Mouse (Mus musculus): ENCODE measurements at regions not wholly inside any gene's neighbourhood (a gene's known extent, or its start where the extent isn't known, plus 50 kb on each side); places are given as distances from the start of the nearest gene placed in this dataset.

DNA sequence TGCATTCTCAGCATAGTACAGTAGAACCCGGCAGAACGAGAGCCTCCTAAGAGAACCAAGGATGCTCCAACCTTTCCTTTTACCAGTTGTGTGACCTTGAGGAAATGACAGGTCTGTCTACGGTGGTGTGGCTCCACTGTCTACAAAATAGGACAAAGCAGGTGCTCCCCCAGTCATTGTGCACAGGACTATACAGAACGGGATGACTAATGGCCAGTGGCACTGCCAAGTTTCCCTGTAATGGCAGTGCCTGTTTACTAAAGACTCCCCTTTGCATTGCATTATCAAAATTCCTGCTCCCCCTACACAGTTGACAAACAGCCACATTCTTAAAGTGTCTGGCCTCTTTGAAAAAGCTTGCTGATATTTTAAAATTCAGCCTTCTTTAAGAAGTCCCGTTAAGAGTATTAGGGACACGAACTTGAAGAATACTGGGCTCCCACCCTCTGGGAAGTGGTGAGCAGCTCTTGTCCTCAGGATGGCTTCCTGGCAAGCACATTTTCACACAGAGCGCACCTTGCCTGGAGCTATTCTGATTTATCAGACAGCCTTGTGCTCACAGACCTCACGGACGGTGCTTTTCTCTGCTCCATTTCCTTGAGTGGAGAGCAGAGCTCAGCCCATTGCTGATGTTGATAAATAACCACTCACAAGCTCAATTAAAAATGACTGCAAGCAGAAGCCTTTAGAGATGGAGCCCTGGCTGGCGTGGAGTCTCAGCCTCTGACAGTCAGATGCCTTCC lies 352.3 kb upstream of the Myt1l start:
- 69% methylated on average over 10 of the region's 10 CpGs for WGBS
- DNase-seq (ENCODE audit: low read depth, low spot score) = no peak

DNA sequence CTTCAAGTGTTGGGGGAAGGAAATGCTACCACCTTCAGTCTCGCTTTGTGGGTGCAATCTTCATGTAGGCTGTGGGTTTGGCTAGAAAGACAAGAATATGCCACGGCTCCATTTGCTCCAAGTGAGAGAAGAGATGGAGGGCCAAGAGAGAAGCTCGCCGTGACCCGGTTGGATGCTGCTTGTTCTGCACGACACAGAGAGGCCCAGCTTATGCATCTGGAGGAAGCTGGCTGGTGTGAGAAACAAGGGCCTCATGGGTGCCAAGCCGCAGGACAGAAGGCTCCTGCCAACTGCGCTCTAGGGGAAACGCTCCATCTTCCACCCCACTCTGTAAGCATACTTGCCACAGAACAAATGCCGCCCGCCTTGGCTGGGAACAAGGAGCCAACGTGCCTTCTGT lies 351.0 kb upstream of the Myt1l start:
- DNase-seq (ENCODE audit: low read depth, low spot score) = no peak
- WGBS = 85% methylated on average over 12 of the region's 12 CpGs

DNA sequence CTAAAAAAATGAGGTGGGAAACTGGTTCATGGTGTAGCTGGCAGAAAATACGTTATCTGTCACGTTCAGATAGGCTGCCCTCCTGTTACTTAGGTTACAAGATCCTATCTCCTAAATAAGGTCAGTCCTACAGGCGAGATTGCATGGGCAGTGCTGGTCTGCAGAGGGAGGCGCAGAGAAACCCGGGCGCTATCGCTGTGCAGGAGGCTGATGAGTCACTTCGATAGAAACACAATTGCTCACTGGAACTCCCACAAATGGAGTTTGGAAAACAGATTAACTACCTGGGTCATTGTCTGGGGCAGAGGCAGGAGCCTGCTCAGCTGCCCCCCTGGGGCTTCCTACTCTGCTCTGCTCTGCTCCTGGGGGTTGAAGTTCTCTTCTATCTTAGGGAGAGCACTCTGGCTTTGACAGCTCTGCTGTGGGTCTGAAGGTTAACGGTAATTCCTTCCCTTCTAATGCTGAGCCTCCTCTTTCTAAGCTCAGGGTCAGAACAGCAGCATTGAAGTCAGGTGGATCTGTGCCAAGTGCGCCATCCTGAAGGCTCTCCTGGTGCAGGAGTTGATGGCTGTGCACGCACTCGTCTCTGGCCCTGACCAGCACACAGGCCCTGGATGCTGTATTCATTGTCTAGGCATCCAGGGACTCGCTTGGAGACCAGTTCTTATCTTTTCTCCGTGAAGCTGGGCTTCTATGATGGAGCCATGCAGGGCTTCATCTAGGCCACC lies 349.9 kb upstream of the Myt1l start:
- DNase-seq (ENCODE audit: low read depth, low spot score) = no peak
- 70% methylated on average over 14 of the region's 14 CpGs for WGBS

DNA sequence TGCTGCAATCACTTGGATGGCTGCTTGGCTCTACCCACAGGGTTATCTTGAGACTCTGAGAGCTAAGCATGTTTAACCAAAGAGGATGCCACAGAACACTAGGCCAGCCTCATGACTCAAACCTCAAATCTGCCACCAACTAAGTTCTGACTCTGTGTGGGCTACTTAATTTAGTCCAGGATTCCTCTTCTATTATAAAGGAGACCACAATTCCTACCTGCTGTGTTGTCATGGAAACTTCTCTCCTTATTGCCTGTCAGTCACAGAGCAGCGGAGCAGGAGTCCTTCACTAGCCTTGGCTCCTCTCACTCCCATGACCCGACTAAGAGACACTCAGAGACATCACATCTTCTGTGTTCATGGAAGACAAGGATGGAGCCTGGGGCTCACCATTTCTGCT lies 348.8 kb upstream of the Myt1l start:
- WGBS = 63% methylated on average over 2 of the region's 2 CpGs
- DNase-seq (ENCODE audit: low read depth, low spot score) = no peak

DNA sequence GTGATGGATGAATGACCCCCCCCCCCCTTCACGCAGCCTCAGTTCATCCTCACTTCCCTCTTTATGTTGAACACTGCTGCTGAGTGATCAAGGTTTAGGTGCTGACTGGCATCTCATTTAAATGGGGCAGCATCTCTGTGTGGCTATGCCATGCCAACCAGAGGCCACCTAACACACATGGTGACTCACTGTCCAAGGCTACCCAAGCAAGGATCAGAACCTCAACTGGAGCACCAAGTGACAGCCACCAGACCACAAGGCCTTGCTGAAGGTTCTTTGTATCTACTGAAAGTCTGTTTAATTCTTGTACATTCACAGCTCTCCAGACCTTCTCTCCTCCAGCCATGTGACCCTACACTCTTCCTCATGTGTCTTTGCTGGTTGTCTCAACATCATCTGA lies 347.6 kb upstream of the Myt1l start:
- no peak for DNase-seq (ENCODE audit: low read depth, low spot score)
- WGBS = 88% methylated on average over 1 of the region's 1 CpGs

DNA sequence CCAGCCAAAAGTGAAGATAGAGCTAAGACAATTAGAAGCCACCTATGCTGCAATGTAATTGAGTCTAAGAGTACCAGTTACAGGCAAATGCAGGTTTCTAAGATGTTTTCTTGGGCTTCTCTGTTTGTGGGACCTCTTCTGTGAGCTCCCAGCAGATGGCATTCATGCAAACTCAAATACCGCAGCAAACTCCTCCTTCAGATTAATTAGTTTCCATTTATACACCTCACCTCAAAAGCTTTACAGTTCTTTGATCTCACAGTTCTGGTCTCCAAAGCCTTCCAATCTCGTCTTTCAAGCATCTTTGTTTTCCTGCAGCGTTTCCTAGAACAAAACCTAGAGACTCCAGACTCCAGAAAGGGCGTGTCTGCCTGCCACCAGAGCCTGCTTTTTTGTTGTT lies 340.6 kb upstream of the Myt1l start:
- WGBS = 56% methylated on average over 4 of the region's 4 CpGs
- no peak for DNase-seq (ENCODE audit: low read depth, low spot score)

DNA sequence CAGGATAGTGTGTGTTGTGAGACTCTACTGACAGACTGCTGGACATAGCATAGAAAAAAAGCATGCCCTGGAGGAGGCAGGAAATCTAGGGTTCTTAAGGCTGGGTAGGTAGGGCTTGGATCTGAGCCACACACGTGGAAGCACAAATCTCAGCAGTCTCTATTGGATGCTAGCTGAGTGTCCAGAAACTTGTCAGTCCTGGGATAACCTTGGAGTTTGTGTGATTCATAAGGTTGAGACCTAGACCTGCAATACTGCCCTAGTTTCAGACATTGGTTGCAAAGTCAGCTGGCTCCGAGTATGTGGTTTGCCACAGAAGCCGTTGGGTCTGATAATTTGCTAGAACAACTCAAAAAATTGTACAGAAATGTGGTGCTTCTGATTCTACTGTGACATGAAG lies 335.8 kb upstream of the Myt1l start:
- DNase-seq (ENCODE audit: low read depth, low spot score) = no peak
- 84% methylated on average over 3 of the region's 3 CpGs for WGBS

DNA sequence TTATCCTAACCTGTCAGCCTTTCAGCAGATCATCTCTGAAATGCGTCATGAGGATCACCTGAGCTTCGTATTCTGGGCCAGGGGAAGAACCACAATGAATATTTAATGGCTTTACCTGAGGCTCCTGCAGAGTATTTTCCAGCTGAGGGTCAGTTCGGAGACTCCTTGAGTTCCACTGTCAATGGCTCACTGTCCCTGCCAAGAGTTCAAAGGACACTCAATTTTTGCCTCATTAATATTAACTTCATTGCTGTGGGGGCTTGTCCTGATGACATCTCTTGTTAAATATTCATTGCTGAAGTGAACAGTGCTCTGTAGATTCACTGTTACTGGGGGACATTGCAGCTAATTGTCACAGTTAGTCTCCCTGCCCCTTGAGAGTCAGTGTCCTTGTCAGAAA lies 316.2 kb upstream of the Myt1l start:
- 52% methylated on average over 3 of the region's 3 CpGs for WGBS
- no peak for DNase-seq (ENCODE audit: low read depth, low spot score)

DNA sequence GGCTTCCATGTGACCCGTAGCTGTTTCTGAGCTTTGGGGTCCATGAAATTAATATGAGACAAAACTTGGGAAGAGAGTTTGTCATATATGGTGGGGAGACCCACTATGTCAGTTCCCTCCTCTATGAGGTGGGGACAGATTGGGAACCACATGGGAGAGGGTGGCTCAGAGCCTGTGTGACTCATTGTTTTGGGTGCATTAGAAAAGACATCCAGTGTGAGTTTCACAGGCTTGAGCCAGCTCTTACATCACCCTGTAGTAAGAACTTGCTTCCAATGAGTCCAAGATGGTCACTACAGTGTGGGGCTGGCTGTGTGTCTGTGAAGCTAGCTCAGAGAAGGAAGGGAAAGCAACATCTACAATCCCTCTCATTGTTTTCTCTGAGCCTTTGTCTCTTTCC lies 314.6 kb upstream of the Myt1l start:
- no peak for DNase-seq (ENCODE audit: low read depth, low spot score)
- WGBS = 94% methylated on average over 1 of the region's 1 CpGs

DNA sequence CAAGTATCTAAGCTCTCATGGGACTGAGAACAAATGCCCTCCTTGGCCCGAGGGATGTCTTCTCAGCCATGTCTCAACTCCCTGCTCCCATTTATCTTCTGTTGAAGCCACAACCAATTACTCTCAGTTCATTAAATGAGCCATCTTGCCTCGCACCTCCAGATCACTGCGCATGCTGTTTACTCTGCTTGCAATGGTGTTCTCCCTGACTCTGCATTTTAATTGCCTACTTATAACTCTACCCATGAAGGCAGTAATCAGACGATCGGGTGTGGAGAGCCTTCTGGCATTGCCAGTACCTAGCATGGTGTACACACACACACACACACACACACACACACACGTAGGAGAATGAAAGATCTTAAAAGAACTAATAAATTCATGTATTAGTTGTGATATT lies 306.1 kb upstream of the Myt1l start:
- DNase-seq (ENCODE audit: low read depth, low spot score) = no peak
- WGBS = 80% methylated on average over 6 of the region's 6 CpGs

DNA sequence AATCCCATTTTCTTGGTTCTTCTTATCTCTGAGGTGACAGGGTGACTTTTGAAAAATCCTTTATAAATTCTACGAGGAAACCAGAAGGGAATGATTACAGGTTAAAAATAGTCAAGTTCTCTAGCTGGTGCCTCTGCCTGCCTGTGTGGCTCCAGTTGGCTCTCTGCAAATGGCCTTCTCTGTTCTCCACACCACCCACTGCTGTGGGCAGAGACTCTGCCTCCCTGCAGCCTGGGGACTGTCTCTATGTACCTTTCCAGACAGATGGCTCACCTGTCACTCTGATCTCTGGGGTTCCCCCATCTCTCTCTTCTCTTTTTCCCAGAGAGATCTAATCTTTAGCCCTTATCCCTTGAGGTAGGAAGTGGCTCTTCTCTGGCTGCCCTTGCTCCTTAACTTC lies 302.2 kb upstream of the Myt1l start:
- no peak for DNase-seq (ENCODE audit: low read depth, low spot score)
- WGBS = 58% methylated on average over 1 of the region's 1 CpGs

DNA sequence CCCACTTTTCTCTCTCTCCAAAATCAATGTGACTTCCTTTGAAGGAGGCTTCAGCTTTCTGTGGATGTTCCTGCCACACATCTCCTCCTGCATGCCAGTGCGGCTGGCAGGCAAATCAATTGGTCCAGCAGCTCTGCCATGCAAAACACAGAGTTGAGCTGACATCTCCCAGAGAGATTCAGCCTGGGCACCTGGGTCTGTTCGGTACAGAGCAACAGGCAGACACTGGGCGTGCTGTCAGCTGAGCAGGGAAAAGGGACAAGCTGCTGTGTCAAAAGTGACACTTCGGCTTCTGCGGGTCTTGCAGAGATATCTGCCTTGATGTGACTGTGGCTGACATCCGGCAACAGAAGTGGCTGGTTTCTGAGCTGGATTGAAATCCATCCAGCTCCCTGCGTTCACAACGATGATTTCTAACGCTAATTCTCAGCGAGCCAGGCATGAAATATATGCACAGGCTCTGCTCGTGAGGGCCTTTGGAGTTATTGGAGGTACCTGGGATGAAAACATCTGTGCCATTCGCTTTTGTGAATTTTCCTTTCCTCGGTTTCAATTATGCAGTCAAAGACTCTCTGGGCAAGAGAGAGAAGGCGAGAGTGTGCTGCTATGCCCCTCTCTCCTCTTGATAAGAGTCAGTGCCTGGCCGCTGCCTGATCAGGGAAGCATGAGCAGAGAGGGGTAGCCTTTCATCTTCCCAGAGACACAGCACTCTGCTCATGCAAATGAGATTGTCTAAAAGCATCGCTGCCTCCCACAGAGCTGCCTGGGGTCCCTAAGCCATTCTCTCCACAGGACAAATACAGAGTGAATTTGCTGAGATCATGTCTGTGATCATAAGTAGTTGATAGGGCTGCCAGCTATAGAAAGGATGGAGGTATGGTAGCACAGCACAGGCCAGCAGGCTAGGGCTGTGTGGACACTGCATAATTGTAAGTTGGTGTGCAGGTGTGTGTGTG lies 295.4 kb upstream of the Myt1l start:
- 45% methylated on average over 16 of the region's 16 CpGs for WGBS
- no peak for DNase-seq (ENCODE audit: low read depth, low spot score)

DNA sequence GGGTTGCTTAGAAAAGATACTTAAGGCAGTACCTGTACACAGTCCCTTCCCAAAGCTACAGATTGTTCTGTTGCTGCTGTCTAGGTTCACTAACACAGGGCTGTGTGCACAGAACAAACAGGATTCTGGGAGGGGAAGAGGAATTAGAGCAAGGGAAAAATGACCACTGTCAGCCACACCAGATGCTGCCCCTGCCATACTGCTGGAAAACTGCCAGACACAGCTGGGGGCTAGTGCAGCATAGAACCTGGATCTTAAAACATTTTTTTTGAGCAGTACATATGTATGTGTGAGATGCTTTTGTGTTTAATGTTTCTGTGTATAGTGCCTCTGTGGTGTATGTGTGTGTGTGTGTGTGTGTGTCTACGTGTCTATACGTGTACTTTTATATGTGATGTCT lies 291.7 kb upstream of the Myt1l start:
- WGBS = 77% methylated on average over 2 of the region's 2 CpGs
- DNase-seq (ENCODE audit: low read depth, low spot score) = no peak

DNA sequence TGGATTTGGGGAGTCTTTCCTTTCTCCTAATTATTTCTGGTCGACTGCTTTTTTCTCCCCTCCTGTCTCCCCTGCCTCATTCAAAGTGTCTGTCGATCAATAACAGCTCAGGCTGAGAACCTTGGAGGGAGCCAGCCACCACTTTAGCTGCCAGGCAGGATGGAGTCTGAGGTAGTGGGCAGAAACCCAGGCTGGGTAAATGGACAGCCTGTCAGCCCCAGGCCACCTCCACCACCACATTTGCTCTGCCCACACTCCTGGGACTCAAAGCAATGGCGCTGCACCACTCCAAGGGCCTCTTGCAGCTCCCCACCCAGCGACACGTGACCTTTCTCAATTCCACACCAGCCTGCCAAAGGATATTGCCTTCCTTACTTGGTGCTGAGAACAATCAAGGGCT lies 290.7 kb upstream of the Myt1l start:
- 36% methylated on average over 5 of the region's 5 CpGs for WGBS

DNA sequence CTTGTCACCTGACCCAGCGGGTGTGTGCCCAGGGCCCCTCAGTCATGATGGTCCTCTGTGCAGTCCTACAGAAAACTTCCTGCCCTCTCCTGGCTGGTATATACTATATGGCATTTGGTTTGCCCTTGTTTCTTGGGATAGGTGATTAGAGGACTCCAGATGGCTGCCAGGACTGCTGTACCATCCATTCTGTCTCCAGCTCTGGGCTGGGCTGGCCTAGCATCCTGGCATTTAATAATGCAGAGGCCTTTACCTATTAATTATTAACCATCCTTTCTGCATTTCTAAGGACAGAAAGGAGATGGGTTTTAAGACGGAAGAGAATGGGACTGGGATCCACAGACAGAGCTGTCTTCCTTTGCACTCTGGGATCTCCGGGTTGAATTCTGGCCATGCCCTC lies 288.7 kb upstream of the Myt1l start:
- no peak for DNase-seq (ENCODE audit: low read depth, low spot score)
- WGBS = 55% methylated on average over 3 of the region's 3 CpGs

More for the DNA sequence above, 290.7 kb upstream of the Myt1l start:
- no peak for DNase-seq (ENCODE audit: low read depth, low spot score)

DNA sequence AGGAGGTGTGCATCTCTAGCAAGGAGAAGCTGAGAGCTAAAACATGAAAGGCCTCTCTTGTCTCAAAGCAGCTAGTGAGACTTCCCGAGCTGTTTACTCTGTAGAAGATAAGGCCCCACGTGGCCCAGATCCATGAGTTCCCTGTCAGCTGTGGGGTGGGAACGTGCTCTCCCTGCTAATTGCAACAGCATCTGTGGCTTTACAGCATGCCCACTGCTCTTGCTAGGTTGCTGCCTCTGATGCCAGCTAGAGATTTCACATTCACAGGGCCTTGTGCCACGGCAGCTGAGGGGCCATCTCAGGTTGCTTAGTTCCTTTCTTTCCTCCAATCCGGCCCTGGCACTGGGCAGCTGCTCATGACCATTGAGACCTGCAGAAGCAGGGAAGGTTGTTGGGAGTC lies 288.2 kb upstream of the Myt1l start:
- WGBS = 18% methylated on average over 5 of the region's 5 CpGs
- no peak for DNase-seq (ENCODE audit: low read depth, low spot score)

DNA sequence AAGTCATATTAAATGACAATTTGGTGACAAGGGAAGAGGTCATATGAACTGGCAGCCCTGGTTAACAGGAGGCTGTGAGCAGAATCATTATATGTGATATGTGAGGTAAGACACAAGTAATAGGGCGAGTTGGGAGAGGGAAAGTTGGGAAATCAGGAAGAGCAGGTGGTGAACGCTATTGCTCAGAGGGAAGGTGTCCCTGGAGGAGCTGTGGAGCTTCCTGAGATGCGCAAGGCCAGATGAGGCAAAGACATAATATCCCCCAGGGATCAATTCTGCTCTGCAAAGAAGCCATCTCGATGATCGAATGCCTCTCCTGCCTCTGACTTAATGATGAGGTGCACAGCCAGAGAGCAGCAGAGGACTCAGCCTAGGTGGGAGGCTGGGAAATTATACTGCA lies 285.1 kb upstream of the Myt1l start:
- 76% methylated on average over 5 of the region's 5 CpGs for WGBS
- DNase-seq (ENCODE audit: low read depth, low spot score) = no peak

DNA sequence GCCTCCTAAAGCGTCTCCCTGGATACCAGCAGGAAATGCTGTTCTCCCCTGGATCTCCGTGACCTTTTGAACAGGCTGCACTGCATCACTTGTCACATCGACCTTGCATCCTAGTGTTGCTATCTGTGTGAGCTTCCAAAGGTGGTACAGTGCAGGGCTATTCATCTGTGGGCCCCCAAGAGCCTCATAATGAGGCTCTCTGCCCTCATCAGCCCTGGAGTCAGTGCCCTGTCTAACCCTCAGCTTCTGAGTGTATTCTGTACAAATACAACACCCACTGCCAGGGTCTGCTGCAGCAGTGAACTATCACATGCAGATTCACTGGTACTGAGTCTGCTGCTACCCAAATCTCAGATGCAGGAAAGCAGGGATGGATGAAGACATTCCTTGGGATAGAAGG lies 282.1 kb upstream of the Myt1l start:
- no peak for DNase-seq (ENCODE audit: low read depth, low spot score)
- 47% methylated on average over 3 of the region's 3 CpGs for WGBS

DNA sequence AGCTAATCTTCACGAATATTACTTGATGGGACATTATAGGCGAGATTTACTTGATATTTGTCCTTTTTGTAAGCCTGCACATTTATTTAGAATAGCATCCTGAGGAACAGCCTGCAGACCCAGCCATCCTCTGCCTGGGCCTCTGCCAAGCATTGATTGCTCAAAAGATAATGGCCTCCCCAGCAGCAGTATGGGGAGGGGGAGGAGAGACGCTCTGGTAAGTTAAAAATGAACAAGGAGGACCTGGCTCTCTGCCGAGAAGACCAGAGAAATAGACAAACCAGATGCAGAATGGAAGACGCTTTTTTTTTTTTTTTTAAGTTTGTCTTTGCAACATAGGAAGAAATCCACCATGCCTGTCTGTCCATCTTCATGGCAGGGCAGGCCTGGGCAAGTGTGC lies 280.8 kb upstream of the Myt1l start:
- WGBS = 42% methylated on average over 5 of the region's 5 CpGs

DNA sequence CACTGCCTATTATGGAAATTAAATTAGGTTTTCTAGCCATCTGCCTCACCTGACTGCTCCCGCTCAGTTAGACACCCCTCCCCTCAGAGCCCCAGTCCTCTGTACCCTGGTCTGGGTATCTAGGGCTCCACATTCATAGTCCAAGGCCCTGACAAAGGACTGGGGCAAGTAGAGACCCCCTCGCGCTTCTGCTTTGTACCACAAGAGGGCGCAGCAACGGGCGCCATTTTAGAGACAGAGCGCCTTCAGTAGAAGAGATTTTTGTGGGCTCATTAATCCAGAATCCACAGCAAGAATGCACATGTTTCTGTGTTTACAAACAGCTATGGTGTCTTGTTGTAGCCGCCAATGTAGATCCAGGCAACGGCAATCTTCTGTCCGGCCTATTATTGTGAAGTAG lies 279.7 kb upstream of the Myt1l start:
- DNase-seq (ENCODE audit: low read depth, low spot score) = no peak
- 83% methylated on average over 10 of the region's 10 CpGs for WGBS

More for the DNA sequence above, 280.8 kb upstream of the Myt1l start:
- DNase-seq (ENCODE audit: low read depth, low spot score) = no peak
